Mouse (Mus musculus) midbrain, embryonic 14.5 days (tissue): ENCODE data around the gene 2610528A11Rik. TPM values are rescaled to one million over a fixed set of nuclear protein-coding genes. Genes with fewer than 3 reads are reported as not detected.

Experiments used
- ATAC-seq: fragments of 200-750 bp; cut with Nextera tagmentation; 2 replicates; pipeline ENCODE4 v1.8.0; 2017; ENCODE audit warnings: moderate number of reproducible peaks, moderate library complexity; ENCODE audit not compliant: low FRiP score, low TSS enrichment
- DNase-seq: peaks from one replicate; pipeline ENCODE4 v3.0.0-alpha.2; 2015
- H3K27ac ChIP-seq: fragments of 300-500 bp; sonication (generic); replicated peaks from 2 replicates; pipeline ENCODE4 v1.5.1; 2014; ENCODE audit warnings: mild to moderate bottlenecking, low read depth, low read length, moderate library complexity
- H3K27me3 ChIP-seq: fragments of 300-500 bp; sonication (generic); 2 replicates; pipeline ENCODE4 v1.6.1; 2014; ENCODE audit warnings: low read length, control low read depth, mixed read lengths; ENCODE audit not compliant: control insufficient read depth, insufficient read depth
- H3K36me3 ChIP-seq: fragments of 300-500 bp; sonication (generic); 2 replicates; pipeline ENCODE4 v1.6.1; 2014; ENCODE audit warnings: low read length, control low read depth; ENCODE audit not compliant: control insufficient read depth, insufficient read depth
- H3K4me1 ChIP-seq: fragments of 300-500 bp; sonication (generic); 2 replicates; pipeline ENCODE4 v1.6.1; 2014; ENCODE audit warnings: mild to moderate bottlenecking, antibody characterized with exemption, low read length, control low read depth; ENCODE audit not compliant: control insufficient read depth, insufficient read depth
- H3K4me2 ChIP-seq: fragments of 300-500 bp; sonication (generic); 2 replicates; pipeline ENCODE4 v1.6.1; 2014; ENCODE audit warnings: mild to moderate bottlenecking, low read length, moderate library complexity
- H3K4me3 ChIP-seq: fragments of 300-500 bp; sonication (generic); replicated peaks from 2 replicates; pipeline ENCODE4 v1.5.1; 2014; ENCODE audit warnings: low read depth, low read length
- H3K9ac ChIP-seq: fragments of 300-500 bp; sonication (generic); replicated peaks from 2 replicates; pipeline ENCODE4 v1.6.1; 2014; ENCODE audit warnings: mild to moderate bottlenecking, low read length, moderate library complexity
- H3K9me3 ChIP-seq: fragments of 300-500 bp; sonication (generic); 2 replicates; pipeline ENCODE4 v1.6.1; 2016; ENCODE audit warnings: low read length, control low read depth, mixed read lengths; ENCODE audit not compliant: control insufficient read depth
- WGBS: fragments of 180-500 bp; shearing (Covaris S2); extraction: QIAGEN DNeasy Blood & Tissue Kit; methylation state at CpG from one replicate; pipeline ENCODE4 v1.1.7; 2014; 5-methylcytosine and 5-hydroxymethylcytosine counted together
- polyA plus RNA-seq: library from polyadenylated mRNA; unstranded; fragments of >200 nt; fragmentation: Nextera tagmentation; extraction: Ambion mirVana; gene quantifications from 2 replicates; pipeline ENCODE4 v1.2.1, GENCODE M21; 2014

2610528A11Rik gene
- polyA plus RNA-seq, 1 experiment from 2014 or later: not detected

GRCm38 (mm10) chr14:37104747-37105146 is 9.1 kb downstream of the 2610528A11Rik start:
- Histone ChIP-seq H3K4me3 (no peak overlapping the region), H3K27ac (no peak overlapping the region), H3K9ac (no peak overlapping the region), H3K36me3 (no peaks in the 10 kb centered on the region), H3K9me3 (no peaks in the 10 kb centered on the region), H3K4me2 (no peak overlapping the region), H3K27me3 (no peaks in the 10 kb centered on the region), H3K4me1 (no peaks in the 10 kb centered on the region)
- 64% methylated on average over 5 of the region's 5 CpGs for WGBS
- DNase-seq (peak; percentile 17), ATAC-seq (no peak)

- ATAC-seq (no peak), DNase-seq (no peak)
- Histone ChIP-seq H3K9ac (no peak overlapping the region), H3K36me3 (no peaks in the 10 kb centered on the region), H3K4me1 (0 out of 2 replicates have a peak, but pooled peaks cover 7% of the 10 kb centered on the region), H3K4me3 (no peak overlapping the region), H3K27ac (no peak overlapping the region), H3K27me3 (peaks cover 12% of the 10 kb centered on the region; the same call in 1 of the 2 replicates), H3K4me2 (no peak overlapping the region), H3K9me3 (no peaks in the 10 kb centered on the region)
- WGBS: 85% methylated on average over 3 of the region's 3 CpGs
These were observed 11.3 kb downstream of the 2610528A11Rik start for GRCm38 (mm10) chr14:37102484-37102883.

- Histone ChIP-seq H3K4me3 (no peak overlapping the region), H3K4me2 (no peak overlapping the region), H3K27ac (no peak overlapping the region), H3K36me3 (no peaks in the 10 kb centered on the region), H3K9ac (no peak overlapping the region), H3K27me3 (peaks cover 12% of the 10 kb centered on the region; the same call in 1 of the 2 replicates), H3K4me1 (0 out of 2 replicates have a peak, but pooled peaks cover 7% of the 10 kb centered on the region), H3K9me3 (no peaks in the 10 kb centered on the region)
- ATAC-seq (no peak), DNase-seq (no peak)
- 82% methylated on average over 5 of the region's 5 CpGs for WGBS
These were observed 12.3 kb downstream of the 2610528A11Rik start for GRCm38 (mm10) chr14:37101531-37101930.

- no peak within 1 kb of the TSS for H3K27ac ChIP-seq
- H3K9ac ChIP-seq: peak within 1 kb of the TSS; percentile 66
- DNase-seq (peak; percentile 72), ATAC-seq (peak; percentile 71)
- peak within 1 kb of the TSS; percentile 95 for H3K4me2 ChIP-seq
- 0 out of 2 replicates have a peak, but pooled peaks cover 7% of the 10 kb centered on the region for H3K4me1 ChIP-seq
- no peaks in the 10 kb centered on the region for H3K9me3 ChIP-seq
- H3K36me3 ChIP-seq: no peaks in the 10 kb centered on the region
- peak within 1 kb of the TSS; percentile 45 for H3K4me3 ChIP-seq
- WGBS: under 1% methylated on average over 30 of the region's 30 CpGs
- peaks cover 12% of the 10 kb centered on the region; the same call in 1 of the 2 replicates for H3K27me3 ChIP-seq
These were observed 15.8 kb downstream of the 2610528A11Rik start, which contains the start of gene Cdhr1 for GRCm38 (mm10) chr14:37097956-37098530. TSS of gene Cdhr1 (minus strand) at chr14:37098347.

- ATAC-seq: no peak
- WGBS: 86% methylated on average over 4 of the region's 4 CpGs
These were observed 18.3 kb downstream of the 2610528A11Rik start for GRCm38 (mm10) chr14:37095556-37095955.

GRCm38 (mm10) chr14:37094436-37094835 is 19.4 kb downstream of the 2610528A11Rik start:
- Histone ChIP-seq H3K4me3 (no peak overlapping the region), H3K36me3 (no peaks in the 10 kb centered on the region), H3K9ac (no peak overlapping the region), H3K27me3 (peaks cover 12% of the 10 kb centered on the region; the same call in 1 of the 2 replicates), H3K9me3 (no peaks in the 10 kb centered on the region), H3K4me2 (no peak overlapping the region), H3K4me1 (0 out of 2 replicates have a peak, but pooled peaks cover 7% of the 10 kb centered on the region), H3K27ac (no peak overlapping the region)
- ATAC-seq: no peak
- 57% methylated on average over 6 of the region's 6 CpGs for WGBS
- no peak for DNase-seq

More at GRCm38 (mm10) chr14:37095556-37095955, 18.3 kb downstream of the 2610528A11Rik start:
- H3K9me3 ChIP-seq: no peaks in the 10 kb centered on the region
- H3K27ac ChIP-seq: no peak overlapping the region
- DNase-seq: no peak
- H3K36me3 ChIP-seq: no peaks in the 10 kb centered on the region
- no peak overlapping the region for H3K4me2 ChIP-seq
- H3K4me1 ChIP-seq: 0 out of 2 replicates have a peak, but pooled peaks cover 7% of the 10 kb centered on the region
- no peak overlapping the region for H3K9ac ChIP-seq
- peaks cover 12% of the 10 kb centered on the region; the same call in 1 of the 2 replicates for H3K27me3 ChIP-seq
- no peak overlapping the region for H3K4me3 ChIP-seq

GRCm38 (mm10) chr14:37083755-37084154 is 30.1 kb downstream of the 2610528A11Rik start:
- Histone ChIP-seq H3K9ac (no peak overlapping the region), H3K36me3 (no peaks in the 10 kb centered on the region), H3K4me2 (no peak overlapping the region), H3K4me3 (no peak overlapping the region), H3K27ac (no peak overlapping the region), H3K4me1 (no peaks in the 10 kb centered on the region), H3K27me3 (no peaks in the 10 kb centered on the region), H3K9me3 (no peaks in the 10 kb centered on the region)
- 32% methylated on average over 4 of the region's 4 CpGs for WGBS
- DNase-seq: no peak
- ATAC-seq: no peak

GRCm38 (mm10) chr14:37080724-37081123 is 33.1 kb downstream of the 2610528A11Rik start:
- Histone ChIP-seq H3K4me2 (no peak overlapping the region), H3K4me1 (no peaks in the 10 kb centered on the region), H3K9ac (no peak overlapping the region), H3K27ac (no peak overlapping the region), H3K36me3 (no peaks in the 10 kb centered on the region), H3K27me3 (no peaks in the 10 kb centered on the region), H3K9me3 (no peaks in the 10 kb centered on the region), H3K4me3 (no peak overlapping the region)
- DNase-seq (no peak), ATAC-seq (no peak)
- WGBS: 85% methylated on average over 1 of the region's 1 CpGs

- no peak overlapping the region for H3K27ac ChIP-seq
- no peaks in the 10 kb centered on the region for H3K4me1 ChIP-seq
- no peak overlapping the region for H3K4me2 ChIP-seq
- no peaks in the 10 kb centered on the region for H3K9me3 ChIP-seq
- no peak overlapping the region for H3K4me3 ChIP-seq
- no peaks in the 10 kb centered on the region for H3K36me3 ChIP-seq
- H3K27me3 ChIP-seq: no peaks in the 10 kb centered on the region
- H3K9ac ChIP-seq: no peak overlapping the region
- ATAC-seq: no peak
- WGBS: 24% methylated on average over 9 of the region's 9 CpGs
- peak; percentile 49 for DNase-seq
These were observed 45.3 kb downstream of the 2610528A11Rik start for GRCm38 (mm10) chr14:37068516-37068915.
